Mouse (Mus musculus): Measurements from ENCODE around the gene Acss1.

The Acss1 gene

GRCm38 (mm10) chr2:150645225-150645624, 23.1 kb downstream of the Acss1 start:
- peak in 1 of 2 experiments; percentile 22 for DNase-seq (ENCODE audit: low read depth in 1 of 2, low spot score in 2 of 2)

- DNase-seq (ENCODE audit: low read depth in 1 of 2, low spot score in 2 of 2), result no peak
Measured at GRCm38 (mm10) chr2:150643726-150644415, 24.4 kb downstream of the Acss1 start.

- DNase-seq (ENCODE audit: low read depth in 1 of 2, low spot score in 2 of 2), result no peak
Measured at GRCm38 (mm10) chr2:150643166-150643565, 25.1 kb downstream of the Acss1 start.

- no peak for DNase-seq (ENCODE audit: low read depth in 1 of 2, low spot score in 2 of 2)
Measured at GRCm38 (mm10) chr2:150638370-150638733, 29.9 kb downstream of the Acss1 start.

- DNase-seq (ENCODE audit: low read depth in 1 of 2, low spot score in 2 of 2), result no peak
Measured at GRCm38 (mm10) chr2:150637702-150638369, 30.5 kb downstream of the Acss1 start.

- no peak for DNase-seq (ENCODE audit: low read depth in 1 of 2, low spot score in 2 of 2)
Measured at GRCm38 (mm10) chr2:150635877-150636446, 32.3 kb downstream of the Acss1 start.

- no peak for DNase-seq (ENCODE audit: low read depth in 1 of 2, low spot score in 2 of 2)
Measured at GRCm38 (mm10) chr2:150629255-150629654, 39.0 kb downstream of the Acss1 start.

GRCm38 (mm10) chr2:150627140-150627539, 41.2 kb downstream of the Acss1 start:
- no peak for DNase-seq (ENCODE audit: low read depth in 1 of 2, low spot score in 2 of 2)

- no peak for DNase-seq (ENCODE audit: low read depth in 1 of 2, low spot score in 2 of 2)
Measured at GRCm38 (mm10) chr2:150624926-150625325, 43.4 kb downstream of the Acss1 start.

- no peak for DNase-seq (ENCODE audit: low read depth in 1 of 2, low spot score in 2 of 2)
Measured at GRCm38 (mm10) chr2:150623957-150624356, 44.3 kb downstream of the Acss1 start.

GRCm38 (mm10) chr2:150621698-150622097, 46.6 kb downstream of the Acss1 start:
- DNase-seq (ENCODE audit: low read depth in 1 of 2, low spot score in 2 of 2), result no peak

- no peak for DNase-seq (ENCODE audit: low read depth in 1 of 2, low spot score in 2 of 2)
Measured at GRCm38 (mm10) chr2:150610097-150610496, 58.2 kb downstream of the Acss1 start.

GRCm38 (mm10) chr2:150608872-150609560, 59.3 kb downstream of the Acss1 start:
- peak; percentile 26 to 41 for DNase-seq (ENCODE audit: low read depth in 1 of 2, low spot score in 2 of 2)

- peak; percentile 85 to 91 for DNase-seq (ENCODE audit: low read depth in 1 of 2, low spot score in 2 of 2)
Measured at GRCm38 (mm10) chr2:150608087-150608799, 60.1 kb downstream of the Acss1 start, which contains the start of gene Apmap. Apmap (minus strand) TSS chr2:150608567.

GRCm38 (mm10) chr2:150607086-150607485, 61.2 kb downstream of the Acss1 start:
- no peak for DNase-seq (ENCODE audit: low read depth in 1 of 2, low spot score in 2 of 2)

- DNase-seq (ENCODE audit: low read depth in 1 of 2, low spot score in 2 of 2), result no peak
Measured at GRCm38 (mm10) chr2:150604802-150605201, 63.5 kb downstream of the Acss1 start.

- no peak for DNase-seq (ENCODE audit: low read depth in 1 of 2, low spot score in 2 of 2)
Measured at GRCm38 (mm10) chr2:150602166-150602565, 66.1 kb downstream of the Acss1 start.

GRCm38 (mm10) chr2:150600263-150600662, 68.0 kb downstream of the Acss1 start:
- no peak for DNase-seq (ENCODE audit: low read depth in 1 of 2, low spot score in 2 of 2)

GRCm38 (mm10) chr2:150595411-150596190, 72.7 kb downstream of the Acss1 start:
- no peak for DNase-seq (ENCODE audit: low read depth in 1 of 2, low spot score in 2 of 2)

- no peak for DNase-seq (ENCODE audit: low read depth in 1 of 2, low spot score in 2 of 2)
Measured at GRCm38 (mm10) chr2:150589076-150589475, 79.2 kb downstream of the Acss1 start.
